Mouse (Mus musculus): ENCODE results near the gene Tmem207.

GRCm38 (mm10) chr16:26569387-26569978 is 42.9 kb upstream of the Tmem207 start:
- no peak for TF ChIP-seq POLR2A (IDR thresholded peaks at IDR 0.05; ENCODE audit: insufficient read depth, low read length)
- no peak for TF ChIP-seq CTCF (IDR thresholded peaks at IDR 0.05; ENCODE audit: low read depth, low read length)

Measured in ES-Bruce4 (cell line).